12 mouse cellular contexts compared by ENCODE assay signal in the genomic region with DNA sequence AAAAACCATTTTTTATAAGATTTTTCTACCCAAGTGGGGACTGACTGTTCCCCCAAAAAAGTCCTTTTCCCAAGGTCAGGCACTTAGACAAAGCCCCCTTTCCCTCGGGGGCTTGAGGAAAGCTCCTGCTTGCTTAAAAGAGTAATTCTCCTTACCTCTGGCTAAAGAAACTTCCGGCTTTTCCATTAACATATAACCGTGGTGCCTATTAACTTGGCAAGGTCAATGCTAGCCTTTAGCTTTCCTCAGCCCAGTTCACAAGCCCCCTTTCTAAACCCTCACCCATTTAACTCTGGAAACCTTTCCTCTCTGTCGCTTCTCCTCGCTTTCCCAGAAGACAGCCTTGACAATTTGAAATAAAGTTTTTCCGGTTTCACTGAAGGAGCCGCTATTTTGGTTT. TPM values are rescaled to one million over a fixed set of nuclear protein-coding genes. Genes with fewer than 3 reads are reported as not detected.
DNase-seq lines count a peak whose midpoint lies in the region; ATAC-seq and TF ChIP-seq lines count a peak whose summit lies in the region.
"Had no signal": no experiment of that assay in that cellular context is flagged by ENCODE, and none has a peak within 500 bp of the region (broad histone marks: within the 10 kb centered on the region; RNA-seq: fewer than 3 reads in every experiment).

No protein-coding gene starts in this region.

- no peak overlapping the region for H3K9ac ChIP-seq in embryonic facial prominence, embryonic 13.5 days
- H3K9ac ChIP-seq in limb, embryonic 14.5 days (ENCODE audit: low read depth, low read length, severe bottlenecking), result no peak overlapping the region
- H3K9ac ChIP-seq: liver, postnatal 0 days had no signal

- peak overlapping the region; percentile 33; the same call in 1 of the 2 replicates for H3K4me2 ChIP-seq in embryonic facial prominence, embryonic 13.5 days
- H3K4me2 ChIP-seq in limb, embryonic 14.5 days (replicated peaks; ENCODE audit: low read depth, low read length, severe bottlenecking), result 0 out of 2 replicates have a peak overlapping the region, but pooled peaks have one; percentile 4

- H3K4me3 ChIP-seq in heart, embryonic 10.5 days, result no peak overlapping the region
- H3K4me3 ChIP-seq in embryonic facial prominence, embryonic 13.5 days, result no peak overlapping the region
- no peak overlapping the region for H3K4me3 ChIP-seq in limb, embryonic 14.5 days (replicated peaks; ENCODE audit: low read length)

- WGBS in heart, embryonic 10.5 days, result 40% methylated on average over 7 of the region's 7 CpGs
- 25% methylated on average over 7 of the region's 7 CpGs for WGBS in embryonic facial prominence, embryonic 13.5 days
- WGBS in limb, embryonic 14.5 days, result 47% methylated on average over 7 of the region's 7 CpGs

- no peaks in the 10 kb centered on the region for H3K9me3 ChIP-seq in heart, embryonic 10.5 days
- no peaks in the 10 kb centered on the region for H3K9me3 ChIP-seq in embryonic facial prominence, embryonic 13.5 days
- H3K9me3 ChIP-seq in limb, embryonic 14.5 days (ENCODE audit: control insufficient read depth, low read length), result no peaks in the 10 kb centered on the region

- H3K36me3 ChIP-seq in heart, embryonic 10.5 days, result no peaks in the 10 kb centered on the region
- H3K36me3 ChIP-seq in embryonic facial prominence, embryonic 13.5 days, result no peaks in the 10 kb centered on the region
- no peaks in the 10 kb centered on the region for H3K36me3 ChIP-seq in limb, embryonic 14.5 days (ENCODE audit: control insufficient read depth, insufficient read depth, low read length)

- no peak for DNase-seq in heart, embryonic 10.5 days (ENCODE audit: low spot score)
- no peak for DNase-seq in heart, postnatal 10 days
- peak; percentile 8 for DNase-seq in kidney, postnatal 14 days
- no peak for DNase-seq in kidney, adult 8-10 months
- DNase-seq in limb, embryonic 14.5 days (ENCODE audit: low spot score), result no peak
- no peak for DNase-seq in left cerebral cortex, postnatal 4 days
- DNase-seq: liver, postnatal 0 days had no signal

- no peak for TF ChIP-seq POLR2A in limb, embryonic 14.5 days (IDR thresholded peaks at IDR 0.05; ENCODE audit: borderline replicate concordance, extremely low read depth, insufficient read depth, insufficient read length)

- no peak for ATAC-seq in embryonic facial prominence, embryonic 13.5 days (ENCODE audit: insufficient number of reproducible peaks, insufficient read depth, low FRiP score, low TSS enrichment, low read depth)
- no peak for ATAC-seq in limb, embryonic 14.5 days (ENCODE audit: low FRiP score, low read depth)
- ATAC-seq in CD4-positive, CD25-positive, alpha-beta regulatory T cell, adult 4 months, result no peak
- ATAC-seq: liver, postnatal 0 days had no signal

- H3K27me3 ChIP-seq in heart, embryonic 10.5 days (ENCODE audit: insufficient read depth, poor library complexity, severe bottlenecking), result no peaks in the 10 kb centered on the region
- no peaks in the 10 kb centered on the region for H3K27me3 ChIP-seq in embryonic facial prominence, embryonic 13.5 days
- no peaks in the 10 kb centered on the region for H3K27me3 ChIP-seq in limb, embryonic 14.5 days (ENCODE audit: control insufficient read depth, insufficient read depth, low read length)

- H3K4me1 ChIP-seq in heart, embryonic 10.5 days, result peaks cover 9% of the 10 kb centered on the region; the same call in 1 of the 2 replicates
- H3K4me1 ChIP-seq in embryonic facial prominence, embryonic 13.5 days, result peaks cover 16% of the 10 kb centered on the region
- peaks cover 4% of the 10 kb centered on the region; the same call in 1 of the 2 replicates for H3K4me1 ChIP-seq in limb, embryonic 14.5 days (ENCODE audit: control insufficient read depth, insufficient read depth, low read length)

- intact Hi-C loops in heart, postnatal 10 days (cut with DNase I), result no loop called here
- intact Hi-C loops in left cerebral cortex, postnatal 4 days (cut with DNase I), result no loop called here

- H3K27ac ChIP-seq in heart, embryonic 10.5 days, result peak overlapping the region; percentile 33; the same call in 1 of the 2 replicates
- H3K27ac ChIP-seq in embryonic facial prominence, embryonic 13.5 days, result peak overlapping the region; percentile 39
- H3K27ac ChIP-seq in limb, embryonic 14.5 days (replicated peaks; ENCODE audit: low read depth, low read length), result no peak overlapping the region

RNA-seq across cellular contexts. Expression of gene Tmc1, which starts 29.7 kb away (rescaled TPM):
- not detected in 2 replicates for polyA plus RNA-seq in heart, embryonic 10.5 days (2016; fragmentation: Nextera tagmentation; extraction: Ambion mirVana)
- total RNA-seq in heart, postnatal 10 days (2021), result not detected
- 0.26 and 0.39 TPM in 2 replicates for polyA plus RNA-seq in embryonic facial prominence, embryonic 13.5 days (2015; fragmentation: Nextera tagmentation; extraction: Ambion mirVana)
- polyA plus RNA-seq in limb, embryonic 14.5 days (2012; rRNA removed), result 0.16 and 0.29 TPM in 2 replicates
- 0.06 and 0.07 TPM in 2 replicates for polyA plus RNA-seq in limb, embryonic 14.5 days (2014; fragmentation: Nextera tagmentation; extraction: Ambion mirVana)
- under 1 TPM in 1 of 2 experiments, not detected in 1; 0.28 TPM for total RNA-seq in left cerebral cortex, postnatal 4 days (2021)
- polyA plus RNA-seq in CD4-positive, CD25-positive, alpha-beta regulatory T cell, adult 4 months (2017; shearing (Covaris generic)), result under 1 TPM in 1 of 2 experiments, not detected in 1; 0.19 TPM
- total RNA-seq: hematopoietic stem cell, adult 5-6 weeks; layer of hippocampus, postnatal 25 days had no signal
- polyA plus RNA-seq: liver, postnatal 0 days; stomach, embryonic 16.5 days had no signal
